Mouse (Mus musculus) myocyte (in vitro differentiated cells): ENCODE measurements at regions not wholly inside any gene's neighbourhood (a gene's known extent, or its start where the extent isn't known, plus 50 kb on each side); places are given as distances from the start of the nearest gene placed in this dataset.

Experiments used
- CEBPB ChIP-seq: IDR thresholded peaks from 2 replicates; pipeline ENCODE4 v1.6.1; 2011; ENCODE audit warnings: mild to moderate bottlenecking, moderate library complexity; ENCODE audit not compliant: poor library complexity, insufficient read depth, severe bottlenecking
- E2F4 ChIP-seq: IDR thresholded peaks from one replicate; pipeline ENCODE4 v1.6.1; 2011; ENCODE audit warnings: mild to moderate bottlenecking, control low read depth, moderate library complexity; ENCODE audit not compliant: insufficient read depth
- MAX ChIP-seq: IDR thresholded peaks from one replicate; pipeline ENCODE4 v1.6.1; 2011; ENCODE audit warnings: low read depth, mild to moderate bottlenecking, control low read depth
- MYOD1 ChIP-seq, 3 experiments: IDR thresholded peaks; one replicate each; pipeline ENCODE4 v1.6.1; 2011; ENCODE audit warnings: control low read depth in 2 of 3, low read depth in 2 of 3, mild to moderate bottlenecking in 2 of 3, moderate library complexity in 1 of 3; ENCODE audit not compliant: insufficient read length in 2 of 3, control insufficient read depth in 1 of 3
- MYOG ChIP-seq, 3 experiments: IDR thresholded peaks; one replicate each; pipeline ENCODE4 v1.6.1; 2011; ENCODE audit warnings: control low read depth in 2 of 3, low read depth in 2 of 3, mild to moderate bottlenecking in 2 of 3; ENCODE audit not compliant: insufficient read length in 2 of 3, control insufficient read depth in 1 of 3, insufficient read depth in 1 of 3
- POLR2A ChIP-seq: IDR thresholded peaks from one replicate; pipeline ENCODE4 v1.6.1; 2011; ENCODE audit warnings: low read depth, mild to moderate bottlenecking, control low read depth, moderate library complexity; ENCODE audit not compliant: insufficient read length
- POLR2AphosphoS2 ChIP-seq: IDR thresholded peaks from one replicate; pipeline ENCODE4 v1.6.1; 2011; ENCODE audit warnings: low read depth, control low read depth; ENCODE audit not compliant: insufficient read length
- REST ChIP-seq: IDR thresholded peaks from one replicate; pipeline ENCODE4 v1.6.1; 2011; ENCODE audit warnings: mild to moderate bottlenecking, control low read depth, moderate library complexity; ENCODE audit not compliant: insufficient read depth, insufficient read length
- TCF12 ChIP-seq: IDR thresholded peaks from one replicate; pipeline ENCODE4 v1.6.1; 2011; ENCODE audit warnings: mild to moderate bottlenecking, control low read depth; ENCODE audit not compliant: poor library complexity, insufficient read depth, severe bottlenecking
- TCF3 ChIP-seq: IDR thresholded peaks from one replicate; pipeline ENCODE4 v1.6.1; 2011; ENCODE audit warnings: low read depth, control low read depth; ENCODE audit not compliant: insufficient read length
- USF1 ChIP-seq: IDR thresholded peaks from one replicate; pipeline ENCODE4 v1.6.1; 2011; ENCODE audit warnings: low read depth, mild to moderate bottlenecking, control low read depth, moderate library complexity

- TF ChIP-seq POLR2A: no peak
- TF ChIP-seq MYOG (IDR thresholded peaks at IDR 0.05; ENCODE audit: control insufficient read depth in 1 of 3, insufficient read depth in 1 of 3, insufficient read length in 2 of 3, low read depth in 2 of 3): no peak
- no peak for TF ChIP-seq E2F4
- TF ChIP-seq USF1: no peak
- TF ChIP-seq TCF12: no peak
- TF ChIP-seq MAX: no peak
- no peak for TF ChIP-seq POLR2AphosphoS2
- peak in 2 of 3 experiments; percentile 49 to 65 for TF ChIP-seq MYOD1 (IDR thresholded peaks at IDR 0.05; ENCODE audit: control insufficient read depth in 1 of 3, insufficient read length in 2 of 3, low read depth in 2 of 3)
- TF ChIP-seq REST: no peak
- no peak for TF ChIP-seq TCF3
- no peak for TF ChIP-seq CEBPB
Observed at GRCm38 (mm10) chr13:102258207-102258606, 435.2 kb upstream of the Cd180 start.
